Mouse (Mus musculus) C2C12 (cell line): ENCODE results near the gene Hmga1b. TPM values are rescaled to one million over a fixed set of nuclear protein-coding genes. Genes with fewer than 3 reads are reported as not detected.

Experiments used
- H3K27me3 ChIP-seq: one replicate; pipeline ENCODE4 v1.6.1; 2011; ENCODE audit not compliant: control insufficient read depth, insufficient read depth, insufficient read length
- H3K36me3 ChIP-seq: one replicate; pipeline ENCODE4 v1.6.1; 2011; ENCODE audit not compliant: control insufficient read depth, insufficient read depth
- H3K4me3 ChIP-seq: one replicate; pipeline ENCODE4 v1.5.1; 2011; ENCODE audit warnings: mild to moderate bottlenecking, control low read depth; ENCODE audit not compliant: poor library complexity, insufficient read depth, severe bottlenecking
- H3K79me2 ChIP-seq: one replicate; pipeline ENCODE4 v1.6.1; 2011; ENCODE audit not compliant: control insufficient read depth, insufficient read depth
- H3K79me3 ChIP-seq: one replicate; pipeline ENCODE4 v1.6.1; 2011; ENCODE audit warnings: low read depth, control low read depth
- H3ac ChIP-seq: one replicate; pipeline ENCODE3; 2011; ENCODE audit warnings: low read depth; ENCODE audit not compliant: control insufficient read depth, insufficient read length
- FOSL1 ChIP-seq: IDR thresholded peaks from one replicate; pipeline ENCODE4 v1.8.0; 2011; ENCODE audit warnings: mild to moderate bottlenecking, low read length; ENCODE audit not compliant: poor library complexity, insufficient read depth, severe bottlenecking
- polyA plus RNA-seq: library from polyadenylated mRNA; unstranded; fragments of >200 nt; fragmentation: generic; extraction: Trizol; gene quantifications from one replicate; pipeline ENCODE4 v1.2.1, GENCODE M21; 2012; ENCODE audit warnings: missing spikeins

Hmga1b gene
- polyA plus RNA-seq, 1 experiment: 774 TPM

DNA sequence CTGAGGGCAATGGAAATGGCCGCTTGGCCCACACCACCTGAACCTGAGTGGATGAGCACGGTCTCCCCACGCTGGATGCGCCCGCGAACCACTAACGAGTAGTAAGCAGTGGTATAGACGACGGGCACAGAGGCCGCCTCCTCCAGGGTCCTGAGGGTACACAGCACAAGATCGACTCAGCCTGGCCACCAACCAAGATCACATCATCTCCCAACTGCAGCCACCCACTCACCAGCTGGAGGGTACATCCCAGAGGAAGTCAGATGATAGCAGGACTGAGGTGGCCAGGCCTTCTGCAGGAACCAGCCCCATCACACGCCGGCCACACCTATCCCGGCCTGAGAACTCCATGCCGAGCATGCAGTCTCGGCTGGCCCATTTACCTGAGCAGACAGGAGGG is 49.5 kb downstream of the Hmga1b start:
- no peak for TF ChIP-seq FOSL1
- H3K27me3 ChIP-seq: no peaks in the 10 kb centered on the region
- no peak overlapping the region for H3K4me3 ChIP-seq
- no peak overlapping the region for H3ac ChIP-seq
- H3K79me3 ChIP-seq: no peaks in the 10 kb centered on the region
- peaks cover 9% of the 10 kb centered on the region for H3K79me2 ChIP-seq
- H3K36me3 ChIP-seq: peaks cover 98% of the 10 kb centered on the region

Other genes with a start within 250 kb of the Hmga1b start
- not detected for gene Gcgr, start 232.1 kb upstream of the Hmga1b start, polyA plus RNA-seq
- 90.7 TPM for gene Mcrip1, start 213.1 kb upstream of the Hmga1b start, polyA plus RNA-seq
- 0.12 TPM for gene Ppp1r27, start 211.7 kb upstream of the Hmga1b start, polyA plus RNA-seq
- 519 TPM for gene P4hb, start 189.5 kb upstream of the Hmga1b start, polyA plus RNA-seq
- gene Arhgdia, start 181.2 kb upstream of the Hmga1b start, polyA plus RNA-seq: 1,072 TPM
- gene Alyref, start 164.4 kb upstream of the Hmga1b start, polyA plus RNA-seq: 218 TPM
- gene Anapc11, start 164.4 kb upstream of the Hmga1b start, polyA plus RNA-seq: 254 TPM
- not detected for gene Npb, start 154.3 kb upstream of the Hmga1b start, polyA plus RNA-seq
- 51.5 TPM for gene Pcyt2, start 144.9 kb upstream of the Hmga1b start, polyA plus RNA-seq
- gene Sirt7, start 137.6 kb upstream of the Hmga1b start, polyA plus RNA-seq: 21.9 TPM
- 33.3 TPM for gene Mafg, start 129.2 kb upstream of the Hmga1b start, polyA plus RNA-seq
- gene Pycr1, start 119.0 kb upstream of the Hmga1b start, polyA plus RNA-seq: 16.1 TPM
- not detected for gene Myadml2, start 114.6 kb upstream of the Hmga1b start, polyA plus RNA-seq
- 0.43 TPM for gene Notum, start 101.6 kb upstream of the Hmga1b start, polyA plus RNA-seq
- gene Aspscr1, start 89.8 kb upstream of the Hmga1b start, polyA plus RNA-seq: 66.0 TPM
- 57.6 TPM for gene Cenpx, start 49.1 kb upstream of the Hmga1b start, polyA plus RNA-seq
- 13.5 TPM for gene Lrrc45, start 48.9 kb upstream of the Hmga1b start, polyA plus RNA-seq
- gene Rac3, start 41.3 kb upstream of the Hmga1b start, polyA plus RNA-seq: 2.5 TPM
- 15.4 TPM for gene Dcxr, start 35.5 kb upstream of the Hmga1b start, polyA plus RNA-seq
- gene Cbr2, start 30.7 kb upstream of the Hmga1b start, polyA plus RNA-seq: 51.7 TPM
- gene Rfng, start 21.4 kb downstream of the Hmga1b start, polyA plus RNA-seq: 17.6 TPM
- 187 TPM for gene Gps1, start 21.5 kb downstream of the Hmga1b start, polyA plus RNA-seq
- 64.7 TPM for gene Dus1l, start 33.6 kb downstream of the Hmga1b start, polyA plus RNA-seq
- gene Fasn, start 61.8 kb downstream of the Hmga1b start, polyA plus RNA-seq: 199 TPM
- gene Ccdc57, start 170.1 kb downstream of the Hmga1b start, polyA plus RNA-seq: 1.1 TPM
- 0.89 TPM for gene Slc16a3, start 185.7 kb downstream of the Hmga1b start, polyA plus RNA-seq
- gene Csnk1d, start 228.5 kb downstream of the Hmga1b start, polyA plus RNA-seq: 79.2 TPM